Mouse (Mus musculus): ENCODE data around the gene Cfap58. TPM values are rescaled to one million over a fixed set of nuclear protein-coding genes. Genes with fewer than 3 reads are reported as not detected.
A peak's percentile ranks its signal among the peaks of the same experiment; 100 is the strongest.

The Cfap58 gene
- polyA plus RNA-seq, 1 experiment from 2014 or later = 0.12 TPM

- no peak overlapping the region for H3K4me2 ChIP-seq (ENCODE audit: low read length)
These were observed 63.8 kb downstream of the Cfap58 start for GRCm38 (mm10) chr19:48001240-48001639.

GRCm38 (mm10) chr19:48001774-48002173 lies 64.3 kb downstream of the Cfap58 start:
- no peak for ATAC-seq (ENCODE audit: insufficient number of reproducible peaks, insufficient read depth, low FRiP score, low read depth)
- Histone ChIP-seq H3K4me2 (ENCODE audit: low read length) (peak overlapping the region; percentile 34), H3K27ac (replicated peaks in 1 of 2; ENCODE audit: control insufficient read depth in 1 of 2, insufficient read depth in 1 of 2, low read depth in 2 of 2, low read length in 2 of 2) (no peak overlapping the region), H3K36me3 (ENCODE audit: control insufficient read depth, insufficient read depth, low read length) (no peaks in the 10 kb centered on the region), H3K4me1 (ENCODE audit: control insufficient read depth in 2 of 2, insufficient read depth in 2 of 2, low read length in 2 of 2) (peaks cover 0 to 3% of the 10 kb centered on the region in 2 experiments; a peak in 1 of 4 replicates), H3K9ac (ENCODE audit: low read length) (no peak overlapping the region), H3K27me3 (ENCODE audit: control insufficient read depth, insufficient read depth, low read length) (no peaks in the 10 kb centered on the region; the same call in 1 of the 2 replicates), H3K4me3 (ENCODE audit: control insufficient read depth in 1 of 2, insufficient read depth in 1 of 2, low read depth in 1 of 2, low read length in 2 of 2) (no peak overlapping the region), H3K9me3 (ENCODE audit: control insufficient read depth, low read length) (no peaks in the 10 kb centered on the region)
- WGBS = 48% methylated on average over 11 of the region's 11 CpGs

More at GRCm38 (mm10) chr19:48001240-48001639, 63.8 kb downstream of the Cfap58 start:
- Histone ChIP-seq H3K9ac (ENCODE audit: low read length) (no peak overlapping the region), H3K27ac (replicated peaks in 1 of 2; ENCODE audit: control insufficient read depth in 1 of 2, insufficient read depth in 1 of 2, low read depth in 2 of 2, low read length in 2 of 2) (no peak overlapping the region), H3K9me3 (ENCODE audit: control insufficient read depth, low read length) (no peaks in the 10 kb centered on the region), H3K27me3 (ENCODE audit: control insufficient read depth, insufficient read depth, low read length) (no peaks in the 10 kb centered on the region; the same call in 1 of the 2 replicates), H3K4me3 (ENCODE audit: control insufficient read depth in 1 of 2, insufficient read depth in 1 of 2, low read depth in 1 of 2, low read length in 2 of 2) (no peak overlapping the region), H3K36me3 (ENCODE audit: control insufficient read depth, insufficient read depth, low read length) (no peaks in the 10 kb centered on the region), H3K4me1 (ENCODE audit: control insufficient read depth in 2 of 2, insufficient read depth in 2 of 2, low read length in 2 of 2) (peaks cover 0 to 3% of the 10 kb centered on the region in 2 experiments; a peak in 1 of 4 replicates)
- WGBS = 86% methylated on average over 13 of the region's 13 CpGs
- no peak for ATAC-seq (ENCODE audit: insufficient number of reproducible peaks, insufficient read depth, low FRiP score, low read depth)

GRCm38 (mm10) chr19:48008771-48009413 lies 71.4 kb downstream of the Cfap58 start:
- no peak overlapping the region for H3K27ac ChIP-seq (replicated peaks in 1 of 2; ENCODE audit: control insufficient read depth in 1 of 2, insufficient read depth in 1 of 2, low read depth in 2 of 2, low read length in 2 of 2)
- no peak overlapping the region for H3K9ac ChIP-seq (ENCODE audit: low read length)
- no peak overlapping the region for H3K4me2 ChIP-seq (ENCODE audit: low read length)
- no peak for ATAC-seq (ENCODE audit: insufficient number of reproducible peaks, insufficient read depth, low FRiP score, low read depth)
- peaks cover 4% of the 10 kb centered on the region; the same call in 1 of the 2 replicates for H3K27me3 ChIP-seq (ENCODE audit: control insufficient read depth, insufficient read depth, low read length)
- H3K9me3 ChIP-seq (ENCODE audit: control insufficient read depth, low read length) = no peaks in the 10 kb centered on the region
- H3K4me1 ChIP-seq (ENCODE audit: control insufficient read depth in 2 of 2, insufficient read depth in 2 of 2, low read length in 2 of 2) = peaks cover 0 to 2% of the 10 kb centered on the region in 2 experiments; a peak in 1 of 4 replicates
- H3K36me3 ChIP-seq (ENCODE audit: control insufficient read depth, insufficient read depth, low read length) = no peaks in the 10 kb centered on the region
- 64% methylated on average over 12 of the region's 12 CpGs for WGBS
- H3K4me3 ChIP-seq (ENCODE audit: control insufficient read depth in 1 of 2, insufficient read depth in 1 of 2, low read depth in 1 of 2, low read length in 2 of 2) = no peak overlapping the region

DNA sequence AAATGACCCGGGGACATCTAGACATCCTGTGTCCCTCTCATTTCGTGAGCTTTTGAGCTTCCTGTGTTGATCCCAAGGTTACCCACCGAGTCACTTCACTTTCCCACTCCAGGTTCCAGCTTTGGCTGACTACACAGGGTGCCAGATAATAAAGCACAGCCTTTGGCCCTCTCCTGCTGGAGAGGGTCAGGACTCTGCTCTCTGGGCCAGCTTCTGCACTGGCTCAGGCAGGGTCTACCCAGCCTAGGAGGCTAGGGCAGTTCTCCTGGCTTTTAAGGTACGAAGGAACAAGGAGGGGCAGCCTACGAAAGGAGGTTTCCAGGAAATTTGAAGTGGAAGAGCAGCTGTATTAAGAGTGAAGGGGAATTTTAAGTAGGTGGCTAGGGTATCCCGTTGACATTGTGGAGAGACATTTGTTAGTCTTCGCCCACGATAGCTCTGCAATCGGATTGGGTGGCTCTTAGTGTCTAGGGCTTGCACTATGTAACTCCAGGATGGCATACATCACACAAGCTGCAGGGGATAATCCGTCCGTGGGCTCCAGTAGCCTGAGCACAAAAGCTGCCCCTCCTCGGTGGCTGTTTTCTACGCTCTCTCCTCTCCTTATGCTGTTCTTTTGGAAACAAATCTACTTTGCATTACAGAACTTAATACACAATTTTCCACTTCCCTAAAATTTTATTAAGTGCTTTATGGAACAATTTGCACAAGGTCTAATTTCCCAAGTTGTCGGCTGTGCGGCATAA lies 72.3 kb downstream of the Cfap58 start:
- Histone ChIP-seq H3K27ac (replicated peaks in 1 of 2; ENCODE audit: control insufficient read depth in 1 of 2, insufficient read depth in 1 of 2, low read depth in 2 of 2, low read length in 2 of 2) (no peak overlapping the region), H3K9me3 (ENCODE audit: control insufficient read depth, low read length) (no peaks in the 10 kb centered on the region), H3K4me3 (ENCODE audit: control insufficient read depth in 1 of 2, insufficient read depth in 1 of 2, low read depth in 1 of 2, low read length in 2 of 2) (no peak overlapping the region), H3K4me1 (ENCODE audit: control insufficient read depth in 2 of 2, insufficient read depth in 2 of 2, low read length in 2 of 2) (peaks cover 0 to 2% of the 10 kb centered on the region in 2 experiments; a peak in 1 of 4 replicates), H3K36me3 (ENCODE audit: control insufficient read depth, insufficient read depth, low read length) (no peaks in the 10 kb centered on the region), H3K9ac (ENCODE audit: low read length) (no peak overlapping the region), H3K27me3 (ENCODE audit: control insufficient read depth, insufficient read depth, low read length) (peaks cover 4% of the 10 kb centered on the region; the same call in 1 of the 2 replicates), H3K4me2 (ENCODE audit: low read length) (no peak overlapping the region)
- 48% methylated on average over 15 of the region's 15 CpGs for WGBS
- no peak for ATAC-seq (ENCODE audit: insufficient number of reproducible peaks, insufficient read depth, low FRiP score, low read depth)

GRCm38 (mm10) chr19:48020103-48020502 lies 82.6 kb downstream of the Cfap58 start:
- H3K9me3 ChIP-seq (ENCODE audit: control insufficient read depth, low read length) = no peaks in the 10 kb centered on the region
- H3K4me3 ChIP-seq (ENCODE audit: control insufficient read depth in 1 of 2, insufficient read depth in 1 of 2, low read depth in 1 of 2, low read length in 2 of 2) = no peak overlapping the region
- WGBS = 62% methylated on average over 13 of the region's 13 CpGs
- H3K36me3 ChIP-seq (ENCODE audit: control insufficient read depth, insufficient read depth, low read length) = no peaks in the 10 kb centered on the region
- no peak overlapping the region for H3K4me2 ChIP-seq (ENCODE audit: low read length)
- no peak overlapping the region for H3K9ac ChIP-seq (ENCODE audit: low read length)
- H3K27me3 ChIP-seq (ENCODE audit: control insufficient read depth, insufficient read depth, low read length) = no peaks in the 10 kb centered on the region; the same call in 1 of the 2 replicates
- H3K4me1 ChIP-seq (ENCODE audit: control insufficient read depth in 2 of 2, insufficient read depth in 2 of 2, low read length in 2 of 2) = no peaks in the 10 kb centered on the region
- no peak overlapping the region for H3K27ac ChIP-seq (replicated peaks in 1 of 2; ENCODE audit: control insufficient read depth in 1 of 2, insufficient read depth in 1 of 2, low read depth in 2 of 2, low read length in 2 of 2)
- no peak for ATAC-seq (ENCODE audit: insufficient number of reproducible peaks, insufficient read depth, low FRiP score, low read depth)

DNA sequence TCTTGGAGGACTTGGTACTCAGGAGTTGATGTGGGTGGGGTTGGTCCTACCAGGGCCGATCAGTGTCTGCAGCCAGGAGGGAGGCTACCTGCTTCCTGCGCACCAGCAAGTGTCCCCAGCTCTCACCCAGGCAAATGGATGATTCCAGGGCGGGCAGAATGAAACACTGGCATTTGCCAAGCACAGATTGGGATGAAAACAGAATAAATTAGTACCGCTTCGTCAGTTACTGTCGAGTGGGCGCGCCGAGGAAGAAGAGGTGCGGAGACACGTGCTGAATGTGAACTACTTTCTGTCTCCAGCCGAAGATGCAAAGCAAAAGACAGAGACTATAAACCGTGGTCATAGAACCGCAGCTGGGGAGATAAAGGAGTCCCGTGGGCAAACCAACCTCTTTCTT lies 84.0 kb downstream of the Cfap58 start:
- no peaks in the 10 kb centered on the region; the same call in 1 of the 2 replicates for H3K27me3 ChIP-seq (ENCODE audit: control insufficient read depth, insufficient read depth, low read length)
- H3K36me3 ChIP-seq (ENCODE audit: control insufficient read depth, insufficient read depth, low read length) = no peaks in the 10 kb centered on the region
- no peak overlapping the region for H3K4me2 ChIP-seq (ENCODE audit: low read length)
- ATAC-seq (ENCODE audit: insufficient number of reproducible peaks, insufficient read depth, low FRiP score, low read depth) = no peak
- H3K4me1 ChIP-seq (ENCODE audit: control insufficient read depth in 2 of 2, insufficient read depth in 2 of 2, low read length in 2 of 2) = peaks cover 0 to 1% of the 10 kb centered on the region in 2 experiments; a peak in 2 of 4 replicates
- no peak overlapping the region for H3K9ac ChIP-seq (ENCODE audit: low read length)
- WGBS = 85% methylated on average over 15 of the region's 15 CpGs
- no peak overlapping the region for H3K27ac ChIP-seq (replicated peaks in 1 of 2; ENCODE audit: control insufficient read depth in 1 of 2, insufficient read depth in 1 of 2, low read depth in 2 of 2, low read length in 2 of 2)
- no peaks in the 10 kb centered on the region for H3K9me3 ChIP-seq (ENCODE audit: control insufficient read depth, low read length)
- no peak overlapping the region for H3K4me3 ChIP-seq (ENCODE audit: control insufficient read depth in 1 of 2, insufficient read depth in 1 of 2, low read depth in 1 of 2, low read length in 2 of 2)

DNA sequence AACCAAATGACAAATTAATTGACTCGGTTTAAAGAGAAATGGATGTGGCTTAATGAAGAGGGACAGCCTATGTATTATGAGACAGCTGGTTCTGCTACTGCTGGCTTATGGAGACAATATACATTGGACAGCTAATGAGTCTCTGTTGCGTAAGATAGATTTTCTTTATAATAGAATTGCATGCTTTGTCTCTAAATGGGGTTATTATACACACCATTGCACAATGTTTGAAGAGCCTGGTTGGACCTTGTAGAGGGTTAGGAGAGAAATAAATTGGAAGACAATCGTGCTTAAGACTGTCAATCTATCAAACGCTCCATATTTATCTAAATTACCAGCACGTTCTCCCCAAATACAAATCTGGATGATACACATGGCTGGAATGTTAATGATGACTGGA lies 85.3 kb downstream of the Cfap58 start:
- Histone ChIP-seq H3K4me1 (ENCODE audit: control insufficient read depth in 2 of 2, insufficient read depth in 2 of 2, low read length in 2 of 2) (peaks cover 0 to 9% of the 10 kb centered on the region in 2 experiments; a peak in 3 of 4 replicates), H3K9ac (ENCODE audit: low read length) (no peak overlapping the region), H3K4me3 (ENCODE audit: control insufficient read depth in 1 of 2, insufficient read depth in 1 of 2, low read depth in 1 of 2, low read length in 2 of 2) (no peak overlapping the region), H3K27me3 (ENCODE audit: control insufficient read depth, insufficient read depth, low read length) (no peaks in the 10 kb centered on the region; the same call in 1 of the 2 replicates), H3K4me2 (ENCODE audit: low read length) (no peak overlapping the region), H3K9me3 (ENCODE audit: control insufficient read depth, low read length) (no peaks in the 10 kb centered on the region), H3K36me3 (ENCODE audit: control insufficient read depth, insufficient read depth, low read length) (no peaks in the 10 kb centered on the region), H3K27ac (replicated peaks in 1 of 2; ENCODE audit: control insufficient read depth in 1 of 2, insufficient read depth in 1 of 2, low read depth in 2 of 2, low read length in 2 of 2) (no peak overlapping the region)
- ATAC-seq (ENCODE audit: insufficient number of reproducible peaks, insufficient read depth, low FRiP score, low read depth) = no peak
- 80% methylated on average over 5 of the region's 5 CpGs for WGBS
